Mouse (Mus musculus): ENCODE measurements around the gene Dapk3. TPM values are rescaled to one million over a fixed set of nuclear protein-coding genes. Genes with fewer than 3 reads are reported as not detected.
"Not testable (repeated sequence)": the region's sequence is repeated elsewhere in the genome, so short reads cannot be mapped to it uniquely, and the experiment has no call there.

Gene Dapk3
- polyA plus RNA-seq, 1 experiment from 2014 or later, result 41.7 TPM

- peak overlapping the region; percentile 40; the same call in 1 of the 2 replicates for H3K9ac ChIP-seq
- peak; percentile 40 for ATAC-seq
These were observed 8.0 kb upstream of the Dapk3 start for GRCm38 (mm10) chr10:81174617-81175344.

GRCm38 (mm10) chr10:81175345-81175701, 7.5 kb upstream of the Dapk3 start:
- H3K4me2 ChIP-seq, result peak overlapping the region; percentile 93
- peak overlapping the region; percentile 36 for H3K4me3 ChIP-seq
- H3K9ac ChIP-seq, result peak overlapping the region; percentile 40; the same call in 1 of the 2 replicates
- peak overlapping the region; percentile 77 for H3K27ac ChIP-seq
- WGBS (ENCODE audit: insufficient replicate concordance), result 8% methylated on average over 4 of the region's 4 CpGs
- peaks cover 32% of the 10 kb centered on the region for H3K36me3 ChIP-seq
- peaks cover 68% of the 10 kb centered on the region for H3K4me1 ChIP-seq
- not testable (repeated sequence) for H3K9me3 ChIP-seq (replicated peaks); ATAC-seq; H3K27me3 ChIP-seq (replicated peaks)

More at GRCm38 (mm10) chr10:81174617-81175344, 8.0 kb upstream of the Dapk3 start:
- Histone ChIP-seq H3K27ac (peak overlapping the region; percentile 77), H3K4me3 (peak overlapping the region; percentile 36), H3K4me2 (peak overlapping the region; percentile 63), H3K27me3 (replicated peaks) (no peaks in the 10 kb centered on the region), H3K4me1 (peaks cover 65% of the 10 kb centered on the region), H3K9me3 (replicated peaks) (no peaks in the 10 kb centered on the region), H3K36me3 (peaks cover 27% of the 10 kb centered on the region)
- 8% methylated on average over 29 of the region's 29 CpGs for WGBS (ENCODE audit: insufficient replicate concordance)

- peak overlapping the region; percentile 93 for H3K4me2 ChIP-seq
- H3K27me3 ChIP-seq (replicated peaks), result no peaks in the 10 kb centered on the region
- H3K27ac ChIP-seq, result peak overlapping the region; percentile 77
- ATAC-seq, result 0 out of 2 replicates have a peak, but pooled peaks have one; percentile 3
- H3K9me3 ChIP-seq (replicated peaks), result no peaks in the 10 kb centered on the region
- WGBS (ENCODE audit: insufficient replicate concordance), result 14% methylated on average over 13 of the region's 13 CpGs
- peak overlapping the region; percentile 89 for H3K4me3 ChIP-seq
- peaks cover 39% of the 10 kb centered on the region for H3K36me3 ChIP-seq
- H3K4me1 ChIP-seq, result peaks cover 73% of the 10 kb centered on the region
- H3K9ac ChIP-seq, result peak overlapping the region; percentile 34
These were observed 6.8 kb upstream of the Dapk3 start for GRCm38 (mm10) chr10:81175936-81176465.

- H3K27ac ChIP-seq, result peak within 1 kb of the TSS; percentile 91
- H3K9me3 ChIP-seq (replicated peaks), result no peaks in the 10 kb centered on the region
- peak within 1 kb of the TSS; percentile 89 for H3K4me3 ChIP-seq
- peak within 1 kb of the TSS; percentile 93 for H3K4me2 ChIP-seq
- WGBS (ENCODE audit: insufficient replicate concordance), result under 1% methylated on average over 77 of the region's 77 CpGs
- ATAC-seq, result peak; percentile 80
- no peaks in the 10 kb centered on the region for H3K27me3 ChIP-seq (replicated peaks)
- peaks cover 80% of the 10 kb centered on the region for H3K4me1 ChIP-seq
- H3K9ac ChIP-seq, result peak within 1 kb of the TSS; percentile 93
- H3K36me3 ChIP-seq, result peaks cover 46% of the 10 kb centered on the region
These were observed 6.1 kb upstream of the Dapk3 start, which contains the start of gene Eef2 for GRCm38 (mm10) chr10:81176466-81177271. Gene Eef2, plus strand, starts transcription at chr10:81176631.

GRCm38 (mm10) chr10:81177491-81177925, 5.3 kb upstream of the Dapk3 start:
- no peak for ATAC-seq
- H3K4me1 ChIP-seq, result peaks cover 87% of the 10 kb centered on the region
- WGBS (ENCODE audit: insufficient replicate concordance), result 2% methylated on average over 16 of the region's 16 CpGs
- H3K27me3 ChIP-seq (replicated peaks), result no peaks in the 10 kb centered on the region
- H3K4me2 ChIP-seq, result peak overlapping the region; percentile 93
- no peaks in the 10 kb centered on the region for H3K9me3 ChIP-seq (replicated peaks)
- H3K36me3 ChIP-seq, result peaks cover 54% of the 10 kb centered on the region
- H3K4me3 ChIP-seq, result peak overlapping the region; percentile 89
- H3K9ac ChIP-seq, result peak overlapping the region; percentile 93
- peak overlapping the region; percentile 91 for H3K27ac ChIP-seq

- H3K27ac ChIP-seq, result peak overlapping the region; percentile 91
These were observed 4.7 kb upstream of the Dapk3 start for GRCm38 (mm10) chr10:81177958-81178712.

GRCm38 (mm10) chr10:81178927-81179326, 3.9 kb upstream of the Dapk3 start:
- ATAC-seq, result no peak
- Histone ChIP-seq H3K27ac (peak overlapping the region; percentile 91), H3K9me3 (replicated peaks) (no peaks in the 10 kb centered on the region), H3K27me3 (replicated peaks) (no peaks in the 10 kb centered on the region), H3K4me3 (peak overlapping the region; percentile 89), H3K4me2 (peak overlapping the region; percentile 93), H3K36me3 (peaks cover 55% of the 10 kb centered on the region), H3K4me1 (peaks cover 81% of the 10 kb centered on the region), H3K9ac (peak overlapping the region; percentile 93)
- 88% methylated on average over 11 of the region's 11 CpGs for WGBS (ENCODE audit: insufficient replicate concordance)

More at GRCm38 (mm10) chr10:81177958-81178712, 4.7 kb upstream of the Dapk3 start:
- peak overlapping the region; percentile 93 for H3K4me2 ChIP-seq
- H3K4me1 ChIP-seq, result peaks cover 81% of the 10 kb centered on the region
- H3K27me3 ChIP-seq (replicated peaks), result no peaks in the 10 kb centered on the region
- H3K36me3 ChIP-seq, result peaks cover 54% of the 10 kb centered on the region
- H3K9me3 ChIP-seq (replicated peaks), result no peaks in the 10 kb centered on the region
- WGBS (ENCODE audit: insufficient replicate concordance), result 46% methylated on average over 14 of the region's 14 CpGs
- peak overlapping the region; percentile 93 for H3K9ac ChIP-seq
- H3K4me3 ChIP-seq, result peak overlapping the region; percentile 89
- no peak for ATAC-seq

- Histone ChIP-seq H3K4me3 (no peak overlapping the region), H3K4me1 (peaks cover 81% of the 10 kb centered on the region), H3K27ac (peak overlapping the region; percentile 91; the same call in 1 of the 2 replicates), H3K4me2 (peak overlapping the region; percentile 18), H3K9me3 (replicated peaks) (no peaks in the 10 kb centered on the region), H3K36me3 (peaks cover 63% of the 10 kb centered on the region), H3K9ac (peak overlapping the region; percentile 93; the same call in 1 of the 2 replicates), H3K27me3 (replicated peaks) (no peaks in the 10 kb centered on the region)
- ATAC-seq, result no peak
- WGBS (ENCODE audit: insufficient replicate concordance), result 88% methylated on average over 32 of the region's 32 CpGs
These were observed 3.1 kb upstream of the Dapk3 start for GRCm38 (mm10) chr10:81179451-81180342.

- H3K27ac ChIP-seq, result peak overlapping the region; percentile 32; the same call in 1 of the 2 replicates
- H3K36me3 ChIP-seq, result peaks cover 75% of the 10 kb centered on the region
- H3K4me3 ChIP-seq, result 0 out of 2 replicates have a peak overlapping the region, but pooled peaks have one; percentile 0
- ATAC-seq, result no peak
- no peaks in the 10 kb centered on the region for H3K27me3 ChIP-seq (replicated peaks)
- 0 out of 2 replicates have a peak overlapping the region, but pooled peaks have one; percentile 81 for H3K4me2 ChIP-seq
- no peak overlapping the region for H3K9ac ChIP-seq
- no peaks in the 10 kb centered on the region for H3K9me3 ChIP-seq (replicated peaks)
- 88% methylated on average over 13 of the region's 13 CpGs for WGBS (ENCODE audit: insufficient replicate concordance)
- H3K4me1 ChIP-seq, result peaks cover 76% of the 10 kb centered on the region
These were observed 1.9 kb upstream of the Dapk3 start for GRCm38 (mm10) chr10:81180946-81181345.

GRCm38 (mm10) chr10:81181860-81182259, 945 bp upstream of the Dapk3 start:
- 77% methylated on average over 12 of the region's 12 CpGs for WGBS (ENCODE audit: insufficient replicate concordance)
- Histone ChIP-seq H3K27ac (peak overlapping the region; percentile 73), H3K4me1 (peaks cover 74% of the 10 kb centered on the region), H3K36me3 (peaks cover 81% of the 10 kb centered on the region), H3K4me3 (0 out of 2 replicates have a peak overlapping the region, but pooled peaks have one; percentile 72), H3K4me2 (peak overlapping the region; percentile 81; the same call in 1 of the 2 replicates)
- not testable (repeated sequence) for H3K9me3 ChIP-seq (replicated peaks); H3K9ac ChIP-seq; H3K27me3 ChIP-seq (replicated peaks); ATAC-seq

All from liver, embryonic 12.5 days (tissue).